Mouse (Mus musculus) CH12.LX (cell line): ENCODE measurements around the gene Gm4131. TPM values are rescaled to one million over a fixed set of nuclear protein-coding genes. Genes with fewer than 3 reads are reported as not detected.

ENCODE experiments used
- DNase-seq: peaks from one replicate; pipeline ENCODE4 v3.0.0-alpha.2; 2013; ENCODE audit errors: extremely low read depth
- H3K27ac ChIP-seq: 2 replicates; pipeline ENCODE4 v1.5.1; 2012; ENCODE audit warnings: low read depth, mild to moderate bottlenecking, control low read depth, moderate library complexity; ENCODE audit not compliant: insufficient read depth
- H3K27me3 ChIP-seq: replicated peaks from 2 replicates; pipeline ENCODE3; 2012; ENCODE audit warnings: inconsistent platforms
- H3K36me3 ChIP-seq, 2 experiments: replicated peaks in 1 of 2; 2 replicates each; pipeline versions ENCODE3 to v1.6.1; 2012; ENCODE audit warnings: inconsistent platforms in 1 of 2, low read length in 1 of 2, mild to moderate bottlenecking in 1 of 2, mixed read lengths in 1 of 2, moderate library complexity in 1 of 2; ENCODE audit not compliant: control insufficient read depth in 1 of 2, insufficient read depth in 1 of 2
- H3K4me1 ChIP-seq, 2 experiments: 2 replicates each; pipeline ENCODE4 v1.6.1; 2012; ENCODE audit warnings: inconsistent platforms in 1 of 2, moderate library complexity in 1 of 2; ENCODE audit not compliant: insufficient read depth in 2 of 2, control insufficient read depth in 1 of 2
- H3K4me2 ChIP-seq: 2 replicates; pipeline ENCODE4 v1.6.1; 2012; ENCODE audit warnings: low read depth, mild to moderate bottlenecking, control low read depth; ENCODE audit not compliant: poor library complexity, insufficient read depth, severe bottlenecking
- H3K4me3 ChIP-seq, 3 experiments: fragments of 150-350 bp in 1 of 3; sonication (generic) in 1 of 3; replicated peaks in 1 of 3; 2 replicates each; pipeline versions ENCODE3 to v1.5.1; 2011 to 2012; ENCODE audit warnings: low read depth in 2 of 3, low read length in 2 of 3, mild to moderate bottlenecking in 2 of 3, moderate library complexity in 2 of 3, control low read depth in 1 of 3, improper control_type of control experiment in 1 of 3, inconsistent platforms in 1 of 3, mixed read lengths in 1 of 3; ENCODE audit not compliant: poor library complexity in 1 of 3
- H3K79me2 ChIP-seq: replicated peaks from 2 replicates; pipeline ENCODE4 v1.6.1; 2012; ENCODE audit warnings: mild to moderate bottlenecking, moderate library complexity; ENCODE audit not compliant: control insufficient read depth, poor library complexity, insufficient read depth, severe bottlenecking; ENCODE audit errors: extremely low read depth
- H3K9ac ChIP-seq: 2 replicates; pipeline ENCODE4 v1.6.1; 2012; ENCODE audit warnings: low read depth, mild to moderate bottlenecking, control low read depth, moderate library complexity; ENCODE audit not compliant: insufficient read depth
- H3K9me3 ChIP-seq: replicated peaks from 2 replicates; pipeline ENCODE3; 2012; ENCODE audit warnings: low read length, inconsistent platforms, mixed read lengths
- BHLHE40 ChIP-seq: IDR thresholded peaks from 2 replicates; pipeline ENCODE4 v1.6.1; 2011; ENCODE audit warnings: mild to moderate bottlenecking, low read depth, low read length, improper control_type of control experiment
- ELF1 ChIP-seq: IDR thresholded peaks from 2 replicates; pipeline ENCODE4 v1.6.1; 2014; ENCODE audit warnings: low read depth, mild to moderate bottlenecking, inconsistent platforms, low read length, improper control_type of control experiment
- EP300 ChIP-seq: IDR thresholded peaks from 2 replicates; pipeline ENCODE4 v1.6.1; 2011; ENCODE audit warnings: low read length, improper control_type of control experiment
- ETS1 ChIP-seq: conservative IDR thresholded peaks from 2 replicates; pipeline ENCODE4 v1.6.1; 2012; ENCODE audit warnings: low read depth, mild to moderate bottlenecking, inconsistent platforms, low read length, improper control_type of control experiment, moderate library complexity
- GABPA ChIP-seq: IDR thresholded peaks from 2 replicates; pipeline ENCODE4 v1.6.1; 2012; ENCODE audit warnings: low read depth, low read length, improper control_type of control experiment, inconsistent platforms; ENCODE audit not compliant: insufficient replicate concordance
- IRF4 ChIP-seq: IDR thresholded peaks from 2 replicates; pipeline ENCODE4 v1.6.1; 2014; ENCODE audit warnings: low read depth, mild to moderate bottlenecking, inconsistent platforms, low read length, improper control_type of control experiment
- MAFK ChIP-seq: IDR thresholded peaks from 2 replicates; pipeline ENCODE4 v1.6.1; 2011; ENCODE audit warnings: low read length, improper control_type of control experiment; ENCODE audit not compliant: insufficient replicate concordance
- MAZ ChIP-seq: IDR thresholded peaks from 2 replicates; pipeline ENCODE4 v1.6.1; 2012; ENCODE audit warnings: low read depth, mild to moderate bottlenecking, inconsistent platforms, low read length, improper control_type of control experiment, moderate library complexity
- MXI1 ChIP-seq: IDR thresholded peaks from 2 replicates; pipeline ENCODE4 v1.6.1; 2011; ENCODE audit warnings: mild to moderate bottlenecking, low read depth, low read length, improper control_type of control experiment
- POLR2A ChIP-seq: IDR thresholded peaks from 2 replicates; pipeline ENCODE4 v1.6.1; 2011; ENCODE audit warnings: low read depth, mild to moderate bottlenecking, improper control_type of control experiment, low read length
- SIN3A ChIP-seq: IDR thresholded peaks from 2 replicates; pipeline ENCODE4 v1.6.1; 2012; ENCODE audit warnings: low read length, improper control_type of control experiment, inconsistent platforms
- TCF12 ChIP-seq: IDR thresholded peaks from 2 replicates; pipeline ENCODE4 v1.6.1; 2014; ENCODE audit warnings: low read depth, mild to moderate bottlenecking, inconsistent platforms, low read length, improper control_type of control experiment
- USF1 ChIP-seq: IDR thresholded peaks from 2 replicates; pipeline ENCODE4 v1.6.1; 2014; ENCODE audit warnings: low read depth, mild to moderate bottlenecking, inconsistent platforms, low read length, improper control_type of control experiment
- USF2 ChIP-seq: conservative IDR thresholded peaks from 2 replicates; pipeline ENCODE4 v1.6.1; 2011; ENCODE audit warnings: low read depth, low read length, improper control_type of control experiment
- ZC3H11A ChIP-seq: IDR thresholded peaks from 2 replicates; pipeline ENCODE4 v1.6.1; 2012; ENCODE audit warnings: low read depth, mild to moderate bottlenecking, inconsistent platforms, low read length, improper control_type of control experiment
- ZNF384 ChIP-seq: IDR thresholded peaks from 2 replicates; pipeline ENCODE4 v1.6.1; 2012; ENCODE audit warnings: low read depth, low read length, improper control_type of control experiment, inconsistent platforms
- dilution Hi-C: fragments of 300-500 bp; cut with MboI; formaldehyde crosslinking; loops from 2 replicates; pipeline ENCODE4 v1.14.3; 2020; ENCODE audit warnings: low sequenced_read_pairs; ENCODE audit not compliant: extremely low pct_unique_long_range_greater_than_20kb, extremely low pct_ligation_motif_present
- in situ Hi-C: fragments of 300-500 bp; cut with MboI; formaldehyde crosslinking; loops from 3 replicates; pipeline ENCODE4 v1.14.3; 2019; ENCODE audit warnings: low sequenced_read_pairs, low pct_ligation_motif_present, low pct_unique_long_range_greater_than_20kb, mixed read lengths
- polyA plus RNA-seq: library from polyadenylated mRNA; unstranded; fragments of >175 nt; gene quantifications from 2 replicates; pipeline ENCODE4 v1.2.1, GENCODE M21; 2012; ENCODE audit warnings: low read depth; ENCODE audit not compliant: insufficient read length
- total RNA-seq, 2 experiments: library from RNA; depleted of rRNA; stranded (reverse); fragments of 300-350 nt in 1 of 2; fragments of >200 nt in 1 of 2; gene quantifications; 2 replicates each; pipeline ENCODE4 v1.2.3; 2012 to 2014

Gm4131 gene
- total and polyA plus RNA-seq, 3 experiments: not detected

GRCm38 (mm10) chr14:62438236-62438635 is 128.5 kb downstream of the Gm4131 start:
- H3K4me1 ChIP-seq: no peaks in the 10 kb centered on the region
- H3K79me2 ChIP-seq: no peaks in the 10 kb centered on the region
- DNase-seq: no peak
- no peak overlapping the region for H3K27ac ChIP-seq
- no peak overlapping the region for H3K4me3 ChIP-seq
- no peak for TF ChIP-seq MAZ
- no peak for TF ChIP-seq ZNF384
- TF ChIP-seq POLR2A: no peak
- TF ChIP-seq ZC3H11A: no peak
- TF ChIP-seq IRF4: no peak
- TF ChIP-seq GABPA: no peak
- dilution Hi-C loops (no loop called here), in situ Hi-C loops (no loop called here)
- H3K4me2 ChIP-seq: no peak overlapping the region
- no peaks in the 10 kb centered on the region for H3K9me3 ChIP-seq
- no peaks in the 10 kb centered on the region for H3K36me3 ChIP-seq
- no peak overlapping the region for H3K9ac ChIP-seq
- no peaks in the 10 kb centered on the region for H3K27me3 ChIP-seq

GRCm38 (mm10) chr14:62437806-62438205 is 128.9 kb downstream of the Gm4131 start:
- no peaks in the 10 kb centered on the region for H3K4me1 ChIP-seq
- H3K4me2 ChIP-seq: no peak overlapping the region
- H3K9ac ChIP-seq: no peak overlapping the region
- no peak overlapping the region for H3K27ac ChIP-seq
- no peak for DNase-seq
- dilution Hi-C loops (no loop called here), in situ Hi-C loops (no loop called here)
- no peaks in the 10 kb centered on the region for H3K27me3 ChIP-seq
- no peaks in the 10 kb centered on the region for H3K36me3 ChIP-seq
- H3K9me3 ChIP-seq: no peaks in the 10 kb centered on the region
- H3K4me3 ChIP-seq: no peak overlapping the region
- H3K79me2 ChIP-seq: no peaks in the 10 kb centered on the region
- TF ChIP-seq USF1: no peak
- no peak for TF ChIP-seq SIN3A
- TF ChIP-seq, all 38 proteins: peak for 0

- Histone ChIP-seq H3K4me3 (no peak overlapping the region), H3K4me1 (peaks cover 0 to 9% of the 10 kb centered on the region in 2 experiments; a peak in 3 of 4 replicates), H3K9ac (no peak overlapping the region), H3K4me2 (no peak overlapping the region), H3K9me3 (no peaks in the 10 kb centered on the region), H3K27me3 (peaks cover 1% of the 10 kb centered on the region), H3K27ac (no peak overlapping the region), H3K36me3 (no peaks in the 10 kb centered on the region), H3K79me2 (no peaks in the 10 kb centered on the region)
- dilution Hi-C loops: no loop called here
- peak; percentile 40 for DNase-seq
- in situ Hi-C loops: no loop called here
- TF ChIP-seq BHLHE40 (peak; percentile 69), USF2 (no peak), MAFK (no peak), EP300 (peak; percentile 51; the same call in 1 of the 2 replicates), ETS1 (peak; percentile 34; the same call in 1 of the 2 replicates), MXI1 (no peak), TCF12 (peak; percentile 76), GABPA (no peak), ELF1 (no peak)
These were observed 141.4 kb downstream of the Gm4131 start for GRCm38 (mm10) chr14:62425277-62425691.
